Mouse (Mus musculus) lung, adult 18-20 months (tissue): ENCODE measurements at regions not wholly inside any gene's neighbourhood (a gene's known extent, or its start where the extent isn't known, plus 50 kb on each side); places are given as distances from the start of the nearest gene placed in this dataset.

Source experiments
- DNase-seq, 2 experiments: peaks; one replicate each; pipeline ENCODE4 v3.0.0; 2022; ENCODE audit warnings: mixed read lengths in 2 of 2

DNA sequence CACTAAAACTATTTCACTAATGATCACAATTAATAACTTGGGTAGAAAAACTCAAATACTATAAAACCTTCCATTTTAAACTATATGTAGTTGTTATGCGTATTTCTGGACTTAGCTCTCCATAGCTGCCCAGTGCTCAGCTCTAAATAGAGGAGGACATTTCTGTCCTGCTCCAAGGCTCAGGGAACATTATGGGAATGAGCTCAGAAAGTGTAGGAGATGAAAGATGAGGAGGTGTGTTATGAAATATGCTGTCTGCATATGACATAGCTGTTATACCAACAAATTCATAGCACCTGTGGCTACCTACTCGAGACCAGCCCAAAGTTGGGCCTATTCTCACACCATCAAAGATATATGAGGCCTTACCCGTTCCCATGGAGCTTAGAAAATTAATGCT is 106.3 kb downstream of the Aldh8a1 start:
- DNase-seq: no peak

DNA sequence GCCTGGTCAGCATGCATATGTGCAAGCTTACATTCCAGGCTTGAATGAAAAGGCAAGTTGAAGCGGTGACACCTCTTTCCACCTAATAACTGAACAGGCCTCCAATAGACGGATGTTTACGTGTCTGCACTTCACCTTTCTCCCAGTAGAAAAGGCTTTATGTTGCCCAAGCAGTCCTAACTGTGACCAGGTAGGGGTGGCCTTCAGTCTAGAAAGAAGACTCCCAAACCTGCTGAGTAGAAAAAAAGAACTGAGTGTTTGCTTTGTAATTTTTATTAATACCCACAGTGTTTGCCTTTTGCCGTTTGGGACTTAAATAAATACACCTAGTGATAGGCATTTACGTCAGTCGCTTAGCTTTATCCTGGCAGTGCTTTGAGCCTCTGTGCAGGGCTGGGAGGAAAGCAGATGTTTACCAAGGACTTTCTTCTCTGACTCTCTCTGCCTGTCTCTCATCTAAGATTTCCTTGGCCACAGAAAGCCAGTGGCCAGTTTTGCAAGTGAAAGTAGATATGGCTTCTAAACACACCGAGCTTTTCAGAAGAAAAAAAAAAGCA is 104.5 kb upstream of the 1700020N01Rik start:
- peak in 1 of 2 experiments; percentile 40 for DNase-seq

DNA sequence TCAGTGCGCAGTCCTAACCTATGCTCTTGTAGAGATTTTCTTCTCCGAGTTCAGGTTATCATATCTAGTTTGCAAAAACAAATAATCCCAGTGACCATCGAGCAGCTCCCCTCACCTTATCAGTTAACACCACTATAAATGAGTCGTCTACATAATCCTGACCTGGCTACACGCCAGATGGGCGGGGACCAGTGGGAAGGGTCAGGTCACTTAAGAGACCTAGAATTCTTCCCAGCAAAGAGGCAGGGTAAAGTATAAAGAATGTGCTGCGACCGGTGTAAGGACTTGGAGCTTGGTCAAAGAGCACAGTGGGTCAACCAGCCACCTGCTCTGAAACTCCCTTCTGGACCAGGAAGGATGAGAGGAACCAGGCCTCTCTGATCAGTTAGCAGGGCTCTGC is 102.0 kb upstream of the 1700020N01Rik start:
- DNase-seq: peak in 1 of 2 experiments; percentile 28

DNA sequence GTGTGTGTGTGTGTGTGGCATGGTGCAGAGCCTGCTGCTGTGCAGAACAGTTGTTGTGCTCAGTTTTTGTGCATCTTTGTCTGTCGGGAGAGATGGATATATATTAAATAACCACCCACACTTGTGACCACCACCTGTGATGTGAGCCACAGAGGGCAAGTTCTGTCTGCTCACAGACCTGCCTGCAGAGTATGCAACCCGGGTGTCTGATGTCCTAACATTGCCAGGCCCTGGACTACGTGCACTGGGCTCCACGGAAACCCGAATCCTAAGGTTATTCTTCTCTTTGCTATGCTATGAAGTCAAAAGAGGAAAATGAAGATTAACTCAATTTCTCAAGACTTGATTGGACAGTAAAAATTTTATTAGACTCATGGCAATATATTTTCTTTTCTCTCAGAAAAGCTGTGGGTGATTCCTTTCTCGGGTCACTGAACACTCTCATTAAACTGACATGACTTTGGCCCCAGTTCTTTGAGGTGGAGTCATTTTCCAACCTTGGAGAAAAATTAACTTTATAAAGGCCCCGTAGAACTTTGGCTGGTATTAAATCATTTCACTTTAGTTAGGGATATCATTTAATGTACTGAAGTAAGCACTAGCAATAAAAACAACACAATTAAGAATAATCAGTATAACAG is 100.6 kb upstream of the 1700020N01Rik start:
- no peak for DNase-seq

DNA sequence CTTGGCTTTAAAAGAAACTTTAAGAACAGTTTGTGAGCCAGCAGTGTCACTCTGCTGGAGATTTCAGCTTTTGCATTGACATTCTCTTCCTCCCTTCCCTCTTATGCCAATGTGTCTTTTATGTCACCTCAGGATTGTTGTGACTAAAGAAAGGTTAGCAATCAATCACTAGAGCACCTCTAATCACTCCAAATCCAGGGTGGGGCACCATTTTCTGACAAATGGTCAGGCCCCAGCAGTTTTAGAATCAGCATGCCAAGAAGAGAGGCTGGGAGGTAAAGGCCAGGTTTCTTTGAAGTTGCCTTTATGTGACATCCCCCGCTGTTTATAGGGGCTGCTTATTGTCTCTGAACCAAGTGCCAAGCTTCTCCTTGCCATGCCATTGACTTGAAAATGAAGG is 98.4 kb upstream of the 1700020N01Rik start:
- no peak for DNase-seq

DNA sequence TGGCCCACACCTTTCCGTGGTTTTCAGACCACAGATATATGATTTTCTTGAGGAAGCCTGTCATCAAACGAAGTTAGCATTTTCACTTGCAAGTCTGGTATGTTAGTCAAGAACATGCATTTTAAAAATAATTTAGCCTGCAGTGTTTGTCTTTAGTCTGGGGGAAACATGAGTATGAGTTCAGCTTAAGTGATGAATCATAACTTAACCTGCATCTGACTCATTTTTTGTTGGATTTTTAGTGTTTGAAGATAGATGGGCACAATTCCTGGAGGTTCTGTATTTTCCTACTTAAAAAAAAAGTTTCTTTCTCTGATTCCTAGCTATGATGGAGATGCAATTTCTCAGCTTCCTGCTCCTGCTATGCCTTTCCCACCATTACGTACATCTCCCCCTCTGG is 95.8 kb upstream of the 1700020N01Rik start:
- no peak for DNase-seq

DNA sequence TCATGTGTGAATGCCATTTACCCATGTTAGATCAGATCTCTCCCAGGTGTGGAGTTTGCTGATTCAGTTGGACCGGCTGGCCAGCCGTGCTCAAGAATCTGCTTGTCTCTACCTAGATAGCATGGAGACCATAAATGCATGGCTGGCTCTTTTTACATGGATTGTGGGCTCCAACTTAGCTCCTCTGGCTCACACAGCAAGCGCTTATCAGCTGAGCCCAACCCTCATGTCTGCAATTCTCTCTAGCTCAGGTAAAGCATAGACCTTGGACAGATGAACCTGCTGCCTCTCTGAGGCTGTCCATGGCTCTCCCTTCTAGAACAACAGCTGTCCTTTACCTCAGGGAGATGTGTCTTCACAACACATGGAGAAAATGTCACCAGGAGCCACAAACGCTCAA is 94.8 kb upstream of the 1700020N01Rik start:
- no peak for DNase-seq

DNA sequence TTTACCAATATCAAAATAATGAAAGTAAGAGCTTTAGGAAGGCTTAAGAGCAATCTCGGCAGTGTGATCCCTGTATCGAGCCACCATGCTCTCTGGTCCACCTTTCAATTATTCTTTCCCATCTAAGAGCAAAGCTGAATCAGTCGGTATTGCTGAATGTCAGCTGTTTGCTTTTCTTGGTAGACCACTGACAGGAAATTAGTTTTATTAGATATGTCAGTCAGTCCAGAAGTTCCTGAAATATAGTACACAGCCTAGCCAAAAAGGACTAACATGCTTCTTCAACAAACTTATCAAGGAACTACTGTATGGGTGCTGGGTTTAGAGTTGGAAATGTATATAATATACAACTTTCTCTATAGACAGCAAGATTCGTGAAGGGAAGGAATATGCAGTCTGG is 91.3 kb upstream of the 1700020N01Rik start:
- no peak for DNase-seq

DNA sequence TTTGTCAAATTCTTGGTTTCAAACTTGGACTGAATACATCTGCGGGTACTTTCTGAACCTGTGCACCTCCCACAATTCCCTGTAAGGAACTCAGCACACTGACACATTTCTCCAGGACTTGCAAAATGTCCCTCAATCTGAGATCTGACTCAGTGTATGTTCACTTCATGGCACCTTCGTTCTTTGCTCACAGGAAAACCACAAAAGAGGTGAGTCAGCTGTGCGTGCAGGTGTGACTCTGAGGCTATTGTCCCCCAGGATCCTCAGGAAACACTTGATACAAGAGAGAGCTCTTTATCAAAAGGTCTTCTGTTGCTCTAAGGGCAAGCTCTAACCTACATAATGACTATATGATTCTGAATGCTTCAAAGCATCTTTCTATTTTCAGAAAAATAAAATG is 88.5 kb upstream of the 1700020N01Rik start:
- no peak for DNase-seq

DNA sequence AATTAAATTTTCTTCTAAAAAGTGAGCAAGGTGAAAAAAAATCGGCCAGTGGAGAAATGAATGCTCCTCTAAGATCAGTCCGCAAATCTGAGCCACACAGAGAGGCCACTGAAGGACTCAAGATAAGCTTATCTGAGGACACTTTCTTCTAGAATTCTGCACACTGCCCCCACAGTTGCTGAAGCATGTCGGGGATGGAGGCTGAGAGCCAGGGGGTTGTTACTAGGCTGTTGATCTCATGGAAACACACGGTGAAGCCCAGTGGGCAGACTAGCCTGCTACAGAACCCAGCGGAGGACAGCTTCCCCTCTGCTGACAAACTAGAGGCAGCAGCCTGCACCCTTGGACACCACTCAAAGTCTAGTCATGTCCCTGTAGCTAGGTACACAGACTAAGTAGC is 81.6 kb upstream of the 1700020N01Rik start:
- DNase-seq: no peak

DNA sequence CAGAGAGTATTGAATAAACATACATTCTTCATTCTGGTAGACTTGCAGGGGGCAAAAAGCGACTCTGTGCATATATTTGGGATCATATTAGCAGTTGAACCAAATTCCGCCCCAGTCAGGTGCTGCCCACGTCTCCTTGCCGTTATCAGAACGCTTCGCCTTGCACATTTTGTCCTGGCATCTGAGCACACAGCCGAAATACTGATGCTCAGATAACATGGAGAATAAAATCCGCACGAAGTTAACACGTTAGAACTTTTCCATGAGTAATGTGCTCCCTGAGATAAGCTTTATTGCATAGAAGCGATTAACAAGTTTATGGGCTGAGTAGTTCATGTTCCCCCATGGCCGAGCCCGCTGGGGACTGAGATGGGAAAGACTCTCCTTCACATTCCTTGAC is 80.5 kb upstream of the 1700020N01Rik start:
- no peak for DNase-seq

DNA sequence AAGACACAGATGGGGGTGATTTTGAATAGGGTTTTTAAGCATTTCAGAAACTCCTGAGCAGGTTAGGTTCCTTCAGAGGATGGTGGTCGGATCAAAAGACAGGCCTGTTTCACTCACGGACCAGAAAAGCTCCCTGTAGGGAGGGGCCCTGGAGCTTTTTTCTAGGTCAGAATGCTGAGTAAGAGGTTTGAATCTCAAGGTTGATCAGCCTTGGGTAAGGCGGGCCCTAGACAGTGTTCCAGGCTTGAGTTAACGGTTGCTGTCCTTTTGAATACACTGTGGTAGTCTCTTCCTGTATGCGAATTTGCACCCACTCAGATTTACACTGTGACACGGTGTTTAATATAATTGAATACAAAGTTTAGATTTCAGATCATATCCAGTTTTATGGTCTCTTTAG is 75.2 kb upstream of the 1700020N01Rik start:
- DNase-seq: no peak

DNA sequence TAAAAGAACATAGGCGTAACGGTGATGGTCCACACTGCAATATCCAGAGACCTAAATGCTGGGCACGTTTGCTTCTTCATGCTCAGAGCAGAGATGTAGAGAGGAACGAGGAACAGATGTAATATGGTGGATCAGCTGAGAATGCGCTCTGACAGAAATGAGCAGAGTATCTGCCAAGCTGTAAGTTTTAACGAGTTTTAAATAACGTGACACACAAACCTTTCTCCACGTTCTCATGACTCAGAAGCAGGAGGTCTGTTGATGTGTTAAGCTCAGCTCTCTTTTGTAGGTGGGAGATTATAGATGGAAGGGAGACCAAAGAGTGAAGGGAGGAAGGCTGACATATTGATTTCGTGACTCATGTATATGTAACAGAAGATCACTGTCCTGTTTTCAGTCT is 72.1 kb upstream of the 1700020N01Rik start:
- DNase-seq: no peak

DNA sequence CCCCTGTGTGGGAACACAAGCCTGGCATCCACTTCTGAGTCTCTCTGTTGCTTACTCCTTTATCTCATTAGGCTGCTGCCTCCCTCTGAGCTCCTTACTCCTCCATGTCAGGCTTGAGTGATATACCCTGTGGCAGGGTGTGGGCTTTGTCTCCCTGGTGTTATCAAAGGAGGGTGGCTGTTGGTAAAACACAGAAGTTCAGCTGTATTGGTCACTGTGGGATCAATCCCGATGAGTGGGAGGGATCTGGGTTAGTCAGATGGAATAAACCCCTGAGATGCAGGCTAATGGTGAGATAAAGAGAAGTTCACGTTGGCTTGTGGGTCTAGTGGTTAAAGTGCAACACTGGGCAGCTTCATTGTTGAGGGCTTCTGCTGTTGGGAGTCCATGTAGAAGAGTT is 67.4 kb upstream of the 1700020N01Rik start:
- no peak for DNase-seq

DNA sequence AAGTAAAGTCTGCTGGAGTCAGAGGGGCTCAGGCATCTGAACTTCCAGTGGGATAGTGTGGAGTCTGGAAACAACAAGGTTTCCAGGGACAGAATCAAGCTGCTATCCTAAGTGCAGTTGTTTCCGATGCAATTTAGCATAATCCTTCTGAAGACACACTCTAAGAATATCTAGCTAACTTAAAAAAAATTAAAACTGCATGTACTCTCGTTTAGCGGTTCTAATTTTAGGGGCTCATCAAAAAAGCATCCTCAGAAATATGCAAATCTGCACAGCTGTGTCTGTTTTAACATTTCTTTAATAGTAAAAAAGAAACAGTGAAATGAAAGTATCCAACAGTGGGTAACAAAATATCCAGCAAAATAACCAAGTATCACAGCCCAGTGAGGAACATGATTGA is 64.5 kb upstream of the 1700020N01Rik start:
- no peak for DNase-seq

DNA sequence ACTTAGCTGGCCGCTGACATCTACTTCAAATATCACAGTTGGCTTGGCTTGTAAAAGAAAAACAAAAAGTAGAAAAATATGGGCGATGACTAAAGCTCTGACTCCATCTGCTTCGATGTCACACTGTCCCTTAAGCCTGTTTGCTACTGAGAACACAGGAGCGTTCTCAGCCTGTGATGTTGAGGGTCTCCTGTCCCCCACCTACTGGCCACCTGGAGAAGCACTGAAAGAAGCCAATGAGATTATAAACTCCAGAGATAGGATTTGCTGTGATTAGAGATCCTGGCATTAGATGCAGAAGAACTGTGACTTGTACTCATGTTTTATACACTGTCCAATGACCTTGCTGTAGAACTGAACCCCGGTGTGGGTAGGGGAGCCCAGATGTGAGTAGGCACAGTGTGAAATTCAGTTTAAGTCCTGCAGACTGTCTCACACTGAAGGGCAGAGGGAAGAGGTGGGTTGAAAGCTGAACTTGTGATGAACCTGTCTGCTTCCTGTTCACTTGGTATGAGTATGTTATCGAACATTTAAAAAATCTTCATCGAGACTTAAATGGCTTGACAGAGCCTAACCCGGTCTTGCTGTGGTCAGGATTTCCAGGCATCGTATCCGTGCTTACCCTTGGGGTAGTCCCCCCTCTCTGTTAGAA is 63.7 kb upstream of the 1700020N01Rik start:
- DNase-seq: no peak

DNA sequence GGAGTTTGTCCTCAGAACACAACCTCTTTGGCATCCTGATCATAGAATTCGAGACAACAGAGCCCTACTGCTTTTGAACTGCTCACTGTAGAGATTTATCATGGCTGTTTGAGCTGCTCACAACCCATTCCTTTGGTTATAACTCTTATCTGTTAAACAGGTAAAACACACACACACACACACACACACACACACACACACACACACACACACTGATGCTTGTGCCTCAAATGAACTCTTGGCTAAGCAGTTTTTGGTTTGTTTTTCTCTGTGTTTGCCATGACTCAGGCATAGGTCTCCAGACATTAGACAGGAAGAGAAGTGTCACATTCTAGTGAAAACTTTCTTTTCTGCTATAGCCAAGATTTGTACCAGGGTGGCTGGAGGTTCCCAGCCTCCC is 60.8 kb upstream of the 1700020N01Rik start:
- no peak for DNase-seq

DNA sequence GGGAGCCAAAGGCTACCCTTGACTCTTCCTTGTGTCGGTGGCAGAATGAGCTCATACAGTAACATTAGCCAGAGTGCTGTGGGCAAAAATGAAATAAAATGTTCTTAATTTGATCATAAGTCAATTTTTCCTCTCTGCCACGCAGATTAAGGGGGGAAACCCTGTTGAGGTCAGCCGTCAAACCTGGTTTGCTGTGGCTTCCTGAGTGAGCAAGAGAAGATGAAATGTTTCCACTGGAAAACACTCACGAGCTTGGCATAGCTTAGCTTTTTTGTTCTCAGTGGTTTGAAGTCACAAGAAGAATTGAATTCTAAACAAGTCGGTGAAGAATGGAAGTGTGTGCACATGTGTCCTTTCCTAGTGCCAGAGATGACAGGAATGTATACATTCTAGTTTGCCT is 57.3 kb upstream of the 1700020N01Rik start:
- DNase-seq: no peak

DNA sequence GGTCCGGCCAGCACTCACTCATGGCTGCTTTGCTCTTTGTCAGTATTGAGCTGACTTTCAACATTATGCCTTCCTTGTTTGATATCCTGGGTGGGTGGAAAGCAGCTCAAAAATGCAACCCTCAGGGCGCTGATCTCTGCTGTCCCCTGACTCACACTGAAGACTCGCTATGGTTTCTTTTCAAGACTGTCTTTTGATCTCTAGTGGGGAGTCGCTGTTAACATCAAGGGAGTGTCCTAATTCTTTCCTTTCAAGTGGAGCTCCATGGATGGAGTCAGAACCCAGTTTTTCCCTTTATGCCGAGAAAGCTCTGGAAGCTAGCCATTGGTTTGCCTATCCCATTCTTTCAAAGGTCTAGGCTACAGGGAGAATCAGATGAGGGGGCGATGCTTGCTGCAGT is 54.5 kb upstream of the 1700020N01Rik start:
- no peak for DNase-seq
